Mouse (Mus musculus): ENCODE measurements around the gene Nol10. TPM values are rescaled to one million over a fixed set of nuclear protein-coding genes. Genes with fewer than 3 reads are reported as not detected.

Gene Nol10
- polyA plus RNA-seq, 1 experiment from 2014 or later, result 39.7 TPM

DNA sequence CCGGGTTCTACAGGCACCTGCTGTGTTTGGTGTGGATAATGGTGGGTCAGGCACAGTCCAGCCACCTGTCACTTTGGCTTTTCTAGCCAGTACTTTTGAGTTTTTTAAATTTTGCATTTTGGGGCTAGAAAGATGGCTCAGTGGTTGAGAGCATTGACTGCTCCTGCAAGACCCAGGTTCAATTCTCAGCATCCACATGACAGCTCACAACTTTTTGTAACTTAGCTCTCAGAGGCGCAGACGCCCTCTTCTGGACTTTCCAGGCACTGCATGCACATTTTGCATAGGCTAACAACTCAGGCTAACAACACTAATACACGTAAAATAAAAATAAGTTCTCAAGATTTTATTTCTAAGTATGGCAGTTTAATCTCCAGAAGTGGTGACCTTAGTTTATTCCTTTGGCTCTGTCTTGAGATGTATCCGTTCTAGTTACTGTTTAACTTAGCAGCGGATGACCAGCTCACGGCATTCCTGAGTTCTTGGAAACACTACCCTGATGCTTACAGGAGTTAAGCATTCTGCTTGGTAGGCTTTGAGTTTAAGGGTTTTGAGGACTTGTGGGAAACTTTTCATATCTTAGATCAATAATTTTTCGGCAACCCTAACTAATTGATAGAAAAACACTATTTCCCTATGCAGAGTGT is 23.5 kb downstream of the Nol10 start:
- no peak overlapping the region for H3K4me3 ChIP-seq
- H3K27me3 ChIP-seq (ENCODE audit: low read depth, poor library complexity, severe bottlenecking), result no peaks in the 10 kb centered on the region
- H3K27ac ChIP-seq, result no peak overlapping the region
- DNase-seq (ENCODE audit: low spot score), result no peak
- peaks cover 98% of the 10 kb centered on the region for H3K36me3 ChIP-seq
- no peaks in the 10 kb centered on the region for H3K4me1 ChIP-seq
- 89% methylated on average over 8 of the region's 8 CpGs for WGBS
- no peaks in the 10 kb centered on the region for H3K9me3 ChIP-seq (replicated peaks)

DNA sequence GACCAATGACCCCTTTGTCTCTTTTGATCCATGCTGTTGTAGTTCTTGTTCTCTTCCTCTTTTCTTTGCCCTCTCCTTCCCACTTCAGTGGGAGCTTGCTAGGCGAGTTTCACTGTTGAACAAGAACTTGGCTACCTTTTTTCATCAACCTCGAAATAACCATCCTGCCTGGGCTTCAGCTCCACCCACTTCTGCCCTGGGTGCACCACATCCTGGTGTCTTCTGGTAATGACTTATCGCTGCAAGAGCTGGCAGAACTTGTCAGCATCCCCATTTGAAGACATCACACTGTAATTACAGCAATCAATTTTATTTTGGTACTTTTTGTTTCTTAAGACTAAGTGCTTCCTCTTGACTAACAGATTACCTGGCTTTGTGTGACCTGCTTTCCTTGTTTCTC is 24.4 kb downstream of the Nol10 start:
- WGBS, result 92% methylated on average over 3 of the region's 3 CpGs
- no peak for DNase-seq (ENCODE audit: low spot score)
- Histone ChIP-seq H3K9me3 (replicated peaks) (no peaks in the 10 kb centered on the region), H3K4me3 (no peak overlapping the region), H3K36me3 (peaks cover 98% of the 10 kb centered on the region), H3K27me3 (ENCODE audit: low read depth, poor library complexity, severe bottlenecking) (no peaks in the 10 kb centered on the region), H3K27ac (no peak overlapping the region), H3K4me1 (no peaks in the 10 kb centered on the region)

DNA sequence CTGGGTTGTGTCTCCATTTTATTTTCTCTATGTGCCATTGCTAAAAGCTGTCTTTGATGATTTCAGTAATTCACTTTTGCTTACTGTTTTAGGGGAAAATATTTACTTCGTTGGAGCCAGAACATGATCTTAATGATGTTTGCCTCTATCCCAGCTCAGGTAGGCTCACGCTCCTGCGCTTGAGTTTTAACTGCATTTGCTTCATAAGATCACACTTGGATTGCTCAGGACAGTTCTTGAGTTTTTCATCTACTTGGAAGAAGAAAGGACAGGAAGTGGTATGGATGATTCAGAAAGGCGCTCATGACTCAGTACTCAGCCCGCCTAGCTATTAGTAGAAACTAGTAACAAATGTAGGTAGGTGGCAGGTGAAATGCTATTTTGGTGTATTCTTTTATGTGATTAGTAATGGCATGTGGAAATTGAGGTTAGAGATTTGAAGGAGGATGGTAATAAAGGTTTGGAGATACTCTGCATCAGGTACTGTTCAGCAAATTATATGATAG is 25.3 kb downstream of the Nol10 start:
- no peaks in the 10 kb centered on the region for H3K9me3 ChIP-seq (replicated peaks)
- peaks cover 98% of the 10 kb centered on the region for H3K36me3 ChIP-seq
- no peaks in the 10 kb centered on the region for H3K27me3 ChIP-seq (ENCODE audit: low read depth, poor library complexity, severe bottlenecking)
- no peaks in the 10 kb centered on the region for H3K4me1 ChIP-seq
- H3K4me3 ChIP-seq, result no peak overlapping the region
- 98% methylated on average over 5 of the region's 5 CpGs for WGBS
- no peak overlapping the region for H3K27ac ChIP-seq
- no peak for DNase-seq (ENCODE audit: low spot score)

DNA sequence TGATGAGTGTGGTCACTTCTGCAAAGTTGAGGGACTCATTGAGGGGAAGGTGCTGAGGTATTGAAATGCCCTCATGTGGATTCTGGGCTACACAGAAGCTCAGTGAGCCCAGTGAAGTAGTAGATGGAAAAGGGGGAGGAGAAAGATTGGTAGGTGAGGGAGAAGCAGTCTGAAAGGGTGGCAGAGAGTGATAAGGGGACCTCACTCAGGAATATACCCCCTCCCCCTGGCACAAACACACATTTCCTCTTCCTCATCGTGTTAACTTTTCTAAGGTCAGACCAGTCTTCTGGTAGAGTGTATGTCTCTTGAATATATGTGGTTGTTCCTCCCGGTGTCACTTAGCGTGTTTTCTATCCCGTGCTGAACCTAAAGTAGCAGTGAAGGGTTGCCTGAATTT is 27.0 kb downstream of the Nol10 start:
- Histone ChIP-seq H3K9me3 (replicated peaks) (no peaks in the 10 kb centered on the region), H3K27ac (no peak overlapping the region), H3K4me3 (no peak overlapping the region), H3K4me1 (no peaks in the 10 kb centered on the region), H3K27me3 (ENCODE audit: low read depth, poor library complexity, severe bottlenecking) (no peaks in the 10 kb centered on the region), H3K36me3 (peaks cover 98% of the 10 kb centered on the region)
- DNase-seq (ENCODE audit: low spot score), result no peak
- 95% methylated on average over 4 of the region's 4 CpGs for WGBS

DNA sequence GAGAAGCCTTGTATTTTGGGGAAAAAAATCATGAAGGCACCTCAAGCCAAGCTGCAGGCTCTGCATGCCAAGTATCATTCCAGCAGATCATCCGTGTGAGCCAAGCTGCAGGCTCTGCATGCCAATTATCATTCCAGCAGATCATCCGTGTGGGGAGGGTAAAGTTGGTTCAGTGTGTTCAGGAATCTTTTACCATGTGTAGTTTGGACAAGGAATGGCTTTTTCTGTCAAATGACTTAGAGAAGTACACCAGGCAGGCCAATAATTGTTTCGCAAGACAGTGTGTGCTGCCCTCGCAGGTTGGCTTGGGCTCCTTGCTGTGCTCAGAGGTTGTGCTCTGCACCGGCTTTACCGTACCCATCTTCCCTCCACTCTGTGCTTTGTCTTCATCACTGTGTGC is 28.3 kb downstream of the Nol10 start:
- no peak for DNase-seq (ENCODE audit: low spot score)
- no peak overlapping the region for H3K27ac ChIP-seq
- no peak overlapping the region for H3K4me3 ChIP-seq
- no peaks in the 10 kb centered on the region for H3K9me3 ChIP-seq (replicated peaks)
- WGBS, result 94% methylated on average over 6 of the region's 6 CpGs
- H3K36me3 ChIP-seq, result peaks cover 98% of the 10 kb centered on the region
- no peaks in the 10 kb centered on the region for H3K27me3 ChIP-seq (ENCODE audit: low read depth, poor library complexity, severe bottlenecking)
- H3K4me1 ChIP-seq, result no peaks in the 10 kb centered on the region

DNA sequence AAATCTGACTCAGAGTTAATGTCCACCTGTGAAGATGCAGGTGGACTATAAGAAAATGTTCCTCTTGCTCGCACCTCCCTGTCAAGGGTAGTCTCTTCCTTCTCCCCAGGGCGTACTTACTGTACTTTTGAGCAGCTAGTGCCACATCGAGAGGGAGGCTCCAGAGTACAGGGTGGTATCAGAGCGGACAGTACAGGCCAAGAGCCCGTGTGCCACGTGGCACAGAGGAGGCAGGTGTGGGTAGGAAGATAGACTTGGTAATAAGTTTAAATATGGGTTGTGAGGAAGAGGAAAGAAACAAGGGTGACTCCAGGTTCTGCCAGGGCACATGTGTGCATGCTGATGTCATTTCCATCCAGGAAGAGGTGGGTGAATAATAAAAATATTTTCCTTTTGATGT is 32.7 kb downstream of the Nol10 start:
- Histone ChIP-seq H3K27ac (no peak overlapping the region), H3K36me3 (peaks cover 82% of the 10 kb centered on the region), H3K4me1 (no peaks in the 10 kb centered on the region), H3K4me3 (no peak overlapping the region), H3K9me3 (replicated peaks) (no peaks in the 10 kb centered on the region), H3K27me3 (ENCODE audit: low read depth, poor library complexity, severe bottlenecking) (no peaks in the 10 kb centered on the region)
- DNase-seq (ENCODE audit: low spot score), result no peak
- 95% methylated on average over 6 of the region's 6 CpGs for WGBS

DNA sequence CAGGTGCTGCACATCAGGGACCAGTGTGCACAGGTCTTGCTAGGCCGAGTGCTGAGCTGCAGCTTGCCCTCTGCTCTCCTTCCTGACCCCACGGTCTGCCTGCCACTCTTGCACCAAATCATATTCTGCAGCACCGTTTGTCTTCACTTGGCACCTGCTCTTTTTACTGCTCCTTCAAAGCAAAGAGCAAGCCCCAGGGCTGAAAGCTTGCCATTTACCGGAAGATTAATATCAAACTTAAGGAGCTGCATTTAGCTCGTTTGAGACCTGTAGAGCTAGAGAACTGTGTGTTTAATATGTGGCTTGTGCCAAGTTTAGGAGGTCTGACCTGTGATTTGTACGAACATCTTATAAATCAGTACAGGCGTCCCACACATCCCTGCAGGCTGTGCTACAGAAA is 34.5 kb downstream of the Nol10 start:
- H3K9me3 ChIP-seq (replicated peaks), result no peaks in the 10 kb centered on the region
- H3K36me3 ChIP-seq, result peaks cover 71% of the 10 kb centered on the region
- WGBS, result 79% methylated on average over 7 of the region's 7 CpGs

DNA sequence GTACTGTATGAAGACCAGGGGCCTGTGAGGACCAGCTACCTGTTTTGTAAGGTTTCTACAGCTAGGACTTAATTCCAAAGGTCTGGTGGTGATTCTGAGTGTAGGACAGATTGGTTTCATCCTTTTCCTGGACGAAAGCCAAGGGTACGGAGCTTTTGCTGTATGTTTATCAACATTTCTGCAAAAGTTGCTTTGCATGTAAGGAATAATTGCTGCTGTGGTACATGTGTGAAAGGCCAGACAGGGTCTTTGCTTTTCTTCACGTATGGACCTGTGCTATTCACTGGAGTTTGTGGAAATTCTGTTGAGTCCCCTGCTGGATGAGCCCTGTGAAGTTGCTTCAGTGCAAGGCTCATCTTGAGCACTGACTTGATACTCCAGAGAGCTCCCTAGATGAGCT is 38.6 kb downstream of the Nol10 start:
- WGBS, result 93% methylated on average over 3 of the region's 3 CpGs
- DNase-seq (ENCODE audit: low spot score), result no peak
- Histone ChIP-seq H3K36me3 (peaks cover 40% of the 10 kb centered on the region), H3K4me3 (no peak overlapping the region), H3K27ac (no peak overlapping the region), H3K9me3 (replicated peaks) (no peaks in the 10 kb centered on the region), H3K27me3 (ENCODE audit: low read depth, poor library complexity, severe bottlenecking) (no peaks in the 10 kb centered on the region), H3K4me1 (no peaks in the 10 kb centered on the region)

More for the DNA sequence above, 34.5 kb downstream of the Nol10 start:
- no peak overlapping the region for H3K27ac ChIP-seq
- no peaks in the 10 kb centered on the region for H3K27me3 ChIP-seq (ENCODE audit: low read depth, poor library complexity, severe bottlenecking)
- no peaks in the 10 kb centered on the region for H3K4me1 ChIP-seq
- no peak for DNase-seq (ENCODE audit: low spot score)
- no peak overlapping the region for H3K4me3 ChIP-seq

DNA sequence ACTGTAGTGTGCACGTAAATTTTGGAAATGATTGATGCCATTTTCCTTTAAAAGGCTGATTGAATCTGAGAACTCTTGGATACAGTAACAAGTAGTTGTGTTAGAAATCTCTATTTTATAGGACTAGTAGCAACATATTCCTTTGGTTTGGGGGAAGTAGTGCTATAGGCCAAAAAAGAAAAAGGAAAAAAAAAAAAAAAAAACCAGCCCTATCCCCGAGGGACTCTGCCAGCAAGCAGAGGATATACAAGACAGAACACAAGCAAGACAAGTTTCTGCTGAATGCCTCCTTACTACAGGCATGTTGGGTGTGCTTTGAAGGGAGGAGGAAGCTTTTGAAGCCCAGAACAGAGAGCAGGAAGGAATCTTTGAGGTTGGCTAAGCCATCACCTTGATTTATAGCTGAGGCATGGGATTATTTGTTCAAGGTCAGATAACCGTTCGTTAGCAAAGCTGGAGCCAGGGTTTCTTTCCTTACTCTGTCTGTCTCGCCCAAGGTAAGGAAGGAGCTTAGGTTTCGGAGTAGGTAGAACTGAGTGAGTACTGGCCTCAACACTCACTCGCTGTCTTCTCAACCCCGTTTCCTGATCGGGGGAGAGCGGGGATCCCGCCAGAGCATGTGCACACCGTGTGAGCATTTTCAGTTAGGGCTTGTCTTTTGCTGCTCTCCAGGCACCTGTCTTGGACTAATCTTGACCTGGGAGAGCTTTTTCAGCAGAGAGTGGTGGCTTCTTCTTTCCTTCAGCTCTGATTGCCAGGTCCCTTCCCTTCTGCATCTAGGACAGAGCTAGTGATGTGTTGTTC is 39.3 kb downstream of the Nol10 start:
- Histone ChIP-seq H3K36me3 (peaks cover 39% of the 10 kb centered on the region), H3K4me3 (no peak overlapping the region), H3K4me1 (no peaks in the 10 kb centered on the region), H3K27ac (no peak overlapping the region), H3K27me3 (ENCODE audit: low read depth, poor library complexity, severe bottlenecking) (no peaks in the 10 kb centered on the region), H3K9me3 (replicated peaks) (no peaks in the 10 kb centered on the region)
- WGBS, result 71% methylated on average over 12 of the region's 12 CpGs
- no peak for DNase-seq (ENCODE audit: low spot score)

DNA sequence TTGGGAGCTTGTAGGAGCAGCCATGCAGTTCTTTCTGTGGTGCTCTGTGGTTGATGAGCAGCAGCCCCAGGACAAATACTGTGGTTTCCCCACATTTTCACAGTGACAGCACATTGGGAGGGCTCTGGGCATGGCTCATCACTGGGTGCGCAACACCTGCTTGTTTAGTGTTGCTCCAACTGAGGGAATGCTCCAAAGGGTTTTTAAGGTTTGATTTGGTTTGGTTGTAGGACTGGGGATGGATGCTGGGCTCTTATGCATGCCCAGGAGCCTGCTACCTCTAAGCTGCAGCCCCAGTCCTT is 39.8 kb downstream of the Nol10 start:
- no peak for DNase-seq (ENCODE audit: low spot score)
- no peak overlapping the region for H3K4me3 ChIP-seq
- H3K36me3 ChIP-seq, result peaks cover 37% of the 10 kb centered on the region
- no peaks in the 10 kb centered on the region for H3K4me1 ChIP-seq
- no peaks in the 10 kb centered on the region for H3K9me3 ChIP-seq (replicated peaks)
- no peak overlapping the region for H3K27ac ChIP-seq
- 91% methylated on average over 1 of the region's 1 CpGs for WGBS
- no peaks in the 10 kb centered on the region for H3K27me3 ChIP-seq (ENCODE audit: low read depth, poor library complexity, severe bottlenecking)

DNA sequence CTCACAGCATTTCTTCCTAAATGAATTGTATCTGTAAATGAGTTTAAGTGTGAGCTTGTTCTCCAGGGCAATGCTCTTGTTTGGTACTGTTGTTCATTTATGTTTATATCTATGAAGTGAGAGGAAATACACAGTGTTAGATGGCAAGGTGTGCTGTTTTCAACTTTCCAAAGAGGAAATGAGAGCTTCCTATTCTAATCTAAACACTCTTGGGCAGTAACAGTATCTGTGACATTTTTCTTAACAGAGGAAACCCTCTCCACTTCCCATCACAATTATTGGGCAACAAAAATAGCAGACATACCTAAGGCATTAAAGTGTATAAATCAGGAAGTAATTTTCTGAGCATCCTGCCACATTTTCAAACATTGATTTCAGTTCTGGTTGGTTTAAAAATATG is 41.8 kb downstream of the Nol10 start:
- H3K36me3 ChIP-seq, result peaks cover 44% of the 10 kb centered on the region
- no peak for DNase-seq (ENCODE audit: low spot score)

DNA sequence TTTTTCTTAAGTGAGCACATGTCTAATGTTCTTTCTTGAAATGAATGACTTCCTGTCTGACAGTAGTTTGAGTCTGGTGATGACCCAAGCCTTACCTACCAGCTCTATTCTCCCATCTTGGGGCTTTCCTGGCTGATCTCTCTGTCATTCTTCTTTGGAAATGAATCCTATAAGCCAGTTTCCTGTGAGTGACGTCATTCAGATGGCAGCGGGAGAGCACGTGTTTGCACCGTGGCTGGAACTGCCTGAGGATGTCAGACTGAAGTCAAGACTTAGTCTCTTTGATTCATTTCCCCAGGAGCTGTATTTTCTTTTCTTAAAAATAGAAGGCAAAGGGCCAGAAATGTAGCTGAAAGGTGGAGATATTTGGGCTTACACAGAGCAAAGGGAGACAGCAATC is 42.3 kb downstream of the Nol10 start:
- Histone ChIP-seq H3K36me3 (peaks cover 48% of the 10 kb centered on the region), H3K27ac (no peak overlapping the region), H3K4me3 (no peak overlapping the region), H3K4me1 (no peaks in the 10 kb centered on the region), H3K27me3 (ENCODE audit: low read depth, poor library complexity, severe bottlenecking) (no peaks in the 10 kb centered on the region), H3K9me3 (replicated peaks) (no peaks in the 10 kb centered on the region)
- DNase-seq (ENCODE audit: low spot score), result no peak
- WGBS, result 83% methylated on average over 4 of the region's 4 CpGs

More for the DNA sequence above, 41.8 kb downstream of the Nol10 start:
- no peaks in the 10 kb centered on the region for H3K9me3 ChIP-seq (replicated peaks)
- no peak overlapping the region for H3K4me3 ChIP-seq
- H3K27ac ChIP-seq, result no peak overlapping the region
- H3K4me1 ChIP-seq, result no peaks in the 10 kb centered on the region
- H3K27me3 ChIP-seq (ENCODE audit: low read depth, poor library complexity, severe bottlenecking), result no peaks in the 10 kb centered on the region

DNA sequence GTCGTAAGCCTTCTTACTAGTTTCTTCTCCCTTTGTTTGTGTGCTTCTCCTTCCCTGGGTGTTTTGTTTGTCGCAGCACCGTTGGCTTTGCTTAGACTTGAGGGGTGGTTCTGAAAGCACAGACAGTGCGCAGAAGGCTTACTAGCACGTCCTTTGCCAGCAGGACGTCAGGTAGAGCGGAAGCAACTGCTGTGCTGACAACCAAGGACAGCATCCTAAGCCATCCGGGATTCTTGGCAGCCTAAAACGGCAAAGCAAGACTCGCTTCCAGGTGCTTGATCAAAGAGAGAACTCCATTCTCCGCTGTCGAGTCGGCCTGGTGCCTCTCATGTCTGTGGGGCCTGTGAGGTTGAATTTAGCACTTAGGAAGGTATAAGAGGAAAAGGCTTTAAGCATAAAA is 44.9 kb downstream of the Nol10 start:
- no peaks in the 10 kb centered on the region for H3K4me1 ChIP-seq
- DNase-seq (ENCODE audit: low spot score), result no peak
- H3K27ac ChIP-seq, result no peak overlapping the region
- 77% methylated on average over 13 of the region's 13 CpGs for WGBS
- no peak overlapping the region for H3K4me3 ChIP-seq
- no peaks in the 10 kb centered on the region for H3K9me3 ChIP-seq (replicated peaks)
- no peaks in the 10 kb centered on the region for H3K27me3 ChIP-seq (ENCODE audit: low read depth, poor library complexity, severe bottlenecking)
- peaks cover 44% of the 10 kb centered on the region for H3K36me3 ChIP-seq

Measured in limb, embryonic 10.5 days (tissue).